Mouse (Mus musculus): ENCODE results near the gene Gramd4. TPM values are rescaled to one million over a fixed set of nuclear protein-coding genes. Genes with fewer than 3 reads are reported as not detected.

Gramd4 gene
- polyA plus RNA-seq, 1 experiment from 2014 or later, result 8.6 TPM

- 63% methylated on average over 4 of the region's 4 CpGs for WGBS
- peaks cover 10% of the 10 kb centered on the region; the same call in 1 of the 2 replicates for H3K4me1 ChIP-seq (ENCODE audit: insufficient read depth)
- no peak overlapping the region for H3K9ac ChIP-seq
- DNase-seq (peak; percentile 42), ATAC-seq (ENCODE audit: insufficient read depth) (peak; percentile 28; the same call in 1 of the 2 replicates)
- no peak overlapping the region for H3K4me3 ChIP-seq (ENCODE audit: low read depth, low read length)
- H3K27ac ChIP-seq (ENCODE audit: low read depth), result peak overlapping the region; percentile 61; the same call in 1 of the 2 replicates
- H3K4me2 ChIP-seq, result no peak overlapping the region
- H3K9me3 ChIP-seq (ENCODE audit: low read depth, low read length), result no peaks in the 10 kb centered on the region
- no peak for TF ChIP-seq CTCF (IDR thresholded peaks at IDR 0.05; ENCODE audit: low read depth)
- no peaks in the 10 kb centered on the region for H3K27me3 ChIP-seq (ENCODE audit: insufficient read depth, low read length)
- H3K36me3 ChIP-seq (ENCODE audit: insufficient read depth), result peaks cover 2% of the 10 kb centered on the region
Observed at GRCm38 (mm10) chr15:86169817-86170110, 112.3 kb downstream of the Gramd4 start.

- DNase-seq (no peak), ATAC-seq (ENCODE audit: insufficient read depth) (no peak)
- H3K9me3 ChIP-seq (ENCODE audit: low read depth, low read length), result no peaks in the 10 kb centered on the region
- H3K27ac ChIP-seq (ENCODE audit: low read depth), result no peak overlapping the region
- no peak overlapping the region for H3K4me3 ChIP-seq (ENCODE audit: low read depth, low read length)
- H3K4me1 ChIP-seq (ENCODE audit: insufficient read depth), result peaks cover 14% of the 10 kb centered on the region
- H3K36me3 ChIP-seq (ENCODE audit: insufficient read depth), result no peaks in the 10 kb centered on the region
- no peak overlapping the region for H3K4me2 ChIP-seq
- H3K9ac ChIP-seq, result no peak overlapping the region
- no peaks in the 10 kb centered on the region for H3K27me3 ChIP-seq (ENCODE audit: insufficient read depth, low read length)
- 71% methylated on average over 12 of the region's 12 CpGs for WGBS
- TF ChIP-seq CTCF (IDR thresholded peaks at IDR 0.05; ENCODE audit: low read depth), result no peak
Observed at GRCm38 (mm10) chr15:86171316-86171715, 113.8 kb downstream of the Gramd4 start.

GRCm38 (mm10) chr15:86172124-86172523, 114.6 kb downstream of the Gramd4 start:
- H3K9me3 ChIP-seq (ENCODE audit: low read depth, low read length), result no peaks in the 10 kb centered on the region
- H3K9ac ChIP-seq, result no peak overlapping the region
- H3K36me3 ChIP-seq (ENCODE audit: insufficient read depth), result no peaks in the 10 kb centered on the region
- WGBS, result 37% methylated on average over 3 of the region's 3 CpGs
- ATAC-seq (ENCODE audit: insufficient read depth) (no peak), DNase-seq (no peak)
- H3K4me3 ChIP-seq (ENCODE audit: low read depth, low read length), result no peak overlapping the region
- H3K4me1 ChIP-seq (ENCODE audit: insufficient read depth), result peaks cover 22% of the 10 kb centered on the region
- H3K27me3 ChIP-seq (ENCODE audit: insufficient read depth, low read length), result no peaks in the 10 kb centered on the region
- H3K27ac ChIP-seq (ENCODE audit: low read depth), result no peak overlapping the region
- TF ChIP-seq CTCF (IDR thresholded peaks at IDR 0.05; ENCODE audit: low read depth), result no peak
- H3K4me2 ChIP-seq, result no peak overlapping the region

DNA sequence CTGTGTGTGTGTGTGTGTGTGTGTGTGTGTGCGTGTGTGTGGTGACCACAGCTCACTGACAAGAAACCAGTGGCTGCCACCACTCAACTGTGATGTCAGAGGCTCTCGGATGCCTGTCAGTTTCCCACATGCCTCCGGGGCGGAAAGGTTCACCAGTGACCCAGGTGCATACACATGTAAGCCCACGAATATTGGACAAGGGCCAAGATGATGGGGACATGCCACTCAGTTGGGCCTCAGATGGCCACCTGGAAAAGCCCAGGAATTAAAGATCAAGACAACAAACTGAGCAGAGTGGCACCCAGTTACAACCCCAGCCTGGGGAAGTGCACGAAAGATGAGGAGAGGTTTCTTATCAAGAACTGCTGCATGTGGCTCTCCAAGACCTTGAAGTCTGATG, 115.0 kb downstream of the Gramd4 start:
- Histone ChIP-seq H3K9me3 (ENCODE audit: low read depth, low read length) (no peaks in the 10 kb centered on the region), H3K27me3 (ENCODE audit: insufficient read depth, low read length) (no peaks in the 10 kb centered on the region), H3K4me1 (ENCODE audit: insufficient read depth) (peaks cover 24% of the 10 kb centered on the region), H3K36me3 (ENCODE audit: insufficient read depth) (no peaks in the 10 kb centered on the region), H3K4me2 (no peak overlapping the region), H3K4me3 (ENCODE audit: low read depth, low read length) (no peak overlapping the region), H3K27ac (ENCODE audit: low read depth) (no peak overlapping the region), H3K9ac (no peak overlapping the region)
- DNase-seq, result no peak
- WGBS, result 61% methylated on average over 6 of the region's 6 CpGs
- ATAC-seq (ENCODE audit: insufficient read depth), result no peak
- no peak for TF ChIP-seq CTCF (IDR thresholded peaks at IDR 0.05; ENCODE audit: low read depth)

DNA sequence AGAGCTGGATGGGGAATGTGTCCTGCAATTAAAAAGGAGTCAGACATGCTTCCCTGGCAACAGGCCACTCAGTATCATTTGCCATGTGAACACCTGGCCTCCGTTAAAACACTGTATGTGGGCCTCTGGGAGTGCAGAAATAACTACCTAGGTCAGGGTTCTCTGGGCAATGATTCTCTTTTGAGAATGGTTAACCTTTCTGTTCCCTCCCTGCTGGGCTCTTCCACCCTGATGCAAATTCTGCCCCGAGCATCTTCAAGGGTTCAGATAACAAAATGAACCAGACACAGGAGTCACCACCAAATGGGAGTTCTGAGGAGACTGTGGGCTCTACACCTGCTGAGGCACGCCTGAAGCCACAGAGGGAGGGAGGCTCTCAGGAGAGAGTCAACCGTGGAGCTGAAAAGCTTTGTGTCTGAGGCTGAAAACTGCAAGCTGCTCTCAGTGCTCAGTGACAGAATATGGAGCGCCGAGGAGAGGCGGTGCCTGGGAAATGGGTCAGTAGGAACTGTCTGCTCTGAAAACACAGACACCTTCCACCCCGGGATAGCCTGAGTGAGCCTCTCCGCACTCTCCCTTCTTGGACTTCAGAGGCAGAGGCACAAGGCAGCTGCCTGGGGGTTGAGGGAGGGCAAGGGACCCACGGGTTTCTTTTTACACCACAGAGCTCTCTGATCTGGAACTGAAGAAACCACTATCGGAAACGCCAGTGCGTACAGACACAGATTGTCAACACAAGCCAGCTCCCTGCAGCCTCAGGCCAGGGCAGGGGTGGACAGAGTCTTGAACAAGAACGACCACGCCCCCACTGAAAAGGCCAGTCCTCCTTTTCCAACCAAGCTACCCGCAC, 115.9 kb downstream of the Gramd4 start:
- H3K4me2 ChIP-seq, result no peak overlapping the region
- ATAC-seq (ENCODE audit: insufficient read depth) (no peak), DNase-seq (peak; percentile 48)
- no peak overlapping the region for H3K4me3 ChIP-seq (ENCODE audit: low read depth, low read length)
- no peak overlapping the region for H3K9ac ChIP-seq
- H3K36me3 ChIP-seq (ENCODE audit: insufficient read depth), result no peaks in the 10 kb centered on the region
- H3K27me3 ChIP-seq (ENCODE audit: insufficient read depth, low read length), result no peaks in the 10 kb centered on the region
- H3K27ac ChIP-seq (ENCODE audit: low read depth), result no peak overlapping the region; the same call in 1 of the 2 replicates
- peaks cover 24% of the 10 kb centered on the region for H3K4me1 ChIP-seq (ENCODE audit: insufficient read depth)
- H3K9me3 ChIP-seq (ENCODE audit: low read depth, low read length), result no peaks in the 10 kb centered on the region
- 35% methylated on average over 16 of the region's 16 CpGs for WGBS
- no peak for TF ChIP-seq CTCF (IDR thresholded peaks at IDR 0.05; ENCODE audit: low read depth)

DNA sequence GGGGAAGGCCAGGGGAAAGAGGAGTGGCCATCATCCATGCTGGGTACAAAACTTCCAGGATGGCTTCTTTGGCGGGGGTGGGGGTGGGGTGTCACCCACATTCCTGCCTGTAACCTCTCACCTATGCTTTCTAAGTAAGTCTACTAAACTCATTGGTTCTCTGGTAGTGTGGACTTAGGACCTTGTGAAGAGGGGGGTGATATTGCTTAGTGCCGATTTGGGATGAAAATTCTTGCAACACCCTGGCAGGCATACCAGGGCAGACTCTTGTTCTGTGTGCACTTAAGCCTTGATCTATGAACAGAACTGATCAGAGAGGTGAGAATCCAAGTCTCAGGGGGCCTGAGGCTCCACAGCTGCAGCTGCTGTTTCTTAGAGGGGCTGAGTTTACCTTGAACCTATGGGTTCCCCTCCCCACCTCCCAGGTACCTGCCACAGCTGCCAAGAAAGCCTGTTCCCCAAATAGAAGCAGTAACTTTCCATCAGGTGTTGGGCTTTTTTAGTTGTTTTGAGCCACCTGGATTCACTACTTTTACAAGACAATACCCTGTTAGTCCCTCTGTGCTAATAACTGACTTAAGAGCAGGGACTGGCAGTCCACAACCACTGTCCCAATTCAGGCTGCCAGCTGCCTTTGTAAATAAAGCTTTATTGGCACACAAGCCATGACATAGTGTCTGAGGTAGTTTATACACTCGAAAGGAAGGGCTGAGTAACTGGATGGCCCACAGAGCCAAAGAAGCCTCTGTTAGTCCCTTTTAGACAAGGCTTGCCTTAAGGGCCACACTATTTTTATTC, 118.0 kb downstream of the Gramd4 start:
- Histone ChIP-seq H3K27me3 (ENCODE audit: insufficient read depth, low read length) (no peaks in the 10 kb centered on the region), H3K4me1 (ENCODE audit: insufficient read depth) (peaks cover 21% of the 10 kb centered on the region), H3K27ac (ENCODE audit: low read depth) (no peak overlapping the region), H3K36me3 (ENCODE audit: insufficient read depth) (no peaks in the 10 kb centered on the region), H3K9me3 (ENCODE audit: low read depth, low read length) (no peaks in the 10 kb centered on the region), H3K4me3 (ENCODE audit: low read depth, low read length) (no peak overlapping the region), H3K9ac (no peak overlapping the region), H3K4me2 (no peak overlapping the region)
- DNase-seq (no peak), ATAC-seq (ENCODE audit: insufficient read depth) (no peak)
- 62% methylated on average over 3 of the region's 3 CpGs for WGBS
- TF ChIP-seq CTCF (IDR thresholded peaks at IDR 0.05; ENCODE audit: low read depth), result no peak

DNA sequence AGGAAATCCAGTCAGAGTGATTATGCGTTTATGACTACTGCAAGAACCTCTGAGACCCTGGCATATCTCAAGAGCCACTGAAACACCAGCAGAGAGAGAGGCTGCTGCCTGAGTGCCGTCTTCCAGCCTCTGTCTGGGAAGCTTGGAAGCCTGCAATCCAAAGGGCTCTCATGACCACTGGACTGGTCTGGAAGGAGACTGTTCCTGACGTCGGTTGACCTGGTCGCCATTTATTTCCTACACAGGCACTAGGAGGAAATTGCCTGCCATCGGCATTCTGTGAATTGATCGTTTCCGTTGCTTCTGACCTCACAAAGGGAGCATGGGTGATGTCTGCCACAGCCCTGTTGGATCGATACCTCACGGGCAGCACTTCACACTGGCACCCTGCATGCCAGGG, 118.7 kb downstream of the Gramd4 start:
- peak overlapping the region; percentile 76; the same call in 1 of the 2 replicates for H3K27ac ChIP-seq (ENCODE audit: low read depth)
- no peak for ATAC-seq (ENCODE audit: insufficient read depth)
- no peak overlapping the region for H3K4me3 ChIP-seq (ENCODE audit: low read depth, low read length)
- no peak overlapping the region for H3K9ac ChIP-seq
- no peak for TF ChIP-seq CTCF (IDR thresholded peaks at IDR 0.05; ENCODE audit: low read depth)
- no peak overlapping the region for H3K4me2 ChIP-seq
- H3K27me3 ChIP-seq (ENCODE audit: insufficient read depth, low read length), result no peaks in the 10 kb centered on the region
- H3K4me1 ChIP-seq (ENCODE audit: insufficient read depth), result peaks cover 22% of the 10 kb centered on the region
- no peak for DNase-seq
- 71% methylated on average over 10 of the region's 10 CpGs for WGBS
- H3K36me3 ChIP-seq (ENCODE audit: insufficient read depth), result no peaks in the 10 kb centered on the region
- H3K9me3 ChIP-seq (ENCODE audit: low read depth, low read length), result no peaks in the 10 kb centered on the region
